Mouse (Mus musculus) embryo, embryonic 11.5 days (tissue): Measurements from ENCODE around the gene Atrnl1.

Source experiments
- DNase-seq: peaks from one replicate; pipeline ENCODE4 v3.0.0-alpha.2; 2012; ENCODE audit warnings: low read depth, low spot score

Gene Atrnl1

DNA sequence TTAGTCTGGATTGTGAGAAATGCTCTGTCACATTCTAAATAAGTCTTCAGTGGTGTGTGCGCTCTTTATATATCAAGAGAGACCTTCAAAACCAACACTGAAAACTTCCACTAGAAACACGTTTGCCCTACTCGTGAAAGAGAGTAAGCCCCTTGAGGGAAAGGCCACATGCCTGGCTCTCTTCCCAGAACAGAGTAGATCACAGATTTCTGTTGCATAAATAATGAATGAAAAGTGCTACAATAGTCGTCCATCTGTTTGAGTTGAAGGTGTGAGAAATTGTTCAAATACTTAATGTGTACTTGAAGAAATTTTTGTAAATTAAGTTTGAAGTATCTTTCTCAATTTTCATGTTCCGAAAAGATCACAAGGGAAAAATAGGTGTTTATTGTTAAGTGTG, 312.2 kb downstream of the Atrnl1 start:
- DNase-seq = no peak

GRCm38 (mm10) chr19:57924856-57925255, 314.0 kb downstream of the Atrnl1 start:
- DNase-seq = no peak

GRCm38 (mm10) chr19:57925681-57926080, 314.8 kb downstream of the Atrnl1 start:
- DNase-seq = no peak

- peak; percentile 17 for DNase-seq
These were observed 315.5 kb downstream of the Atrnl1 start for GRCm38 (mm10) chr19:57926164-57926860.

DNA sequence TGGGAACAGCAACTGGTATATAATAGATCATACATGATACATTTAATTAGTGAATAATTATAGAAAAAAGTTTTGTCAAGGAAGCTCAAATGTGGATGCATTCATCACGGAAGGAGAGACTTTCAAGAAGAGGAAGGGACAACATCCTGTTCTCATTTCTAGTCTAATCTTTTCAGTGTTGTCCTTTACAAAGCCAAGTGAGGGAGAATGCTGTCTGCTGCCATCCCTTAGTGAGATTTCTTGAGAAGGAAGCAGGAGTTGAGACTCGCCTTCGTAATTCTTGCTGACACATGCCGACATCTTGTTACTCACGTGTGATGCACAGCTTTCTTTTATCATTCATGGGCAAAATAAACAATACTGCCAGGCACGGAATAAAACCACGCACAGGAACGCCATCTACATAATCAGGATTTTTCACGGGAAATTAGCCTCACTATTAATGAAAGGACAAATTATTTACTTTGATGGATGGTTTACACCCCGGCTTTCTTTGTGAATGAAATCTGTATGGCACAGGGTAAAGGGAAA, 316.2 kb downstream of the Atrnl1 start:
- no peak for DNase-seq

- no peak for DNase-seq
These were observed 317.0 kb downstream of the Atrnl1 start for GRCm38 (mm10) chr19:57927566-57928523.

DNA sequence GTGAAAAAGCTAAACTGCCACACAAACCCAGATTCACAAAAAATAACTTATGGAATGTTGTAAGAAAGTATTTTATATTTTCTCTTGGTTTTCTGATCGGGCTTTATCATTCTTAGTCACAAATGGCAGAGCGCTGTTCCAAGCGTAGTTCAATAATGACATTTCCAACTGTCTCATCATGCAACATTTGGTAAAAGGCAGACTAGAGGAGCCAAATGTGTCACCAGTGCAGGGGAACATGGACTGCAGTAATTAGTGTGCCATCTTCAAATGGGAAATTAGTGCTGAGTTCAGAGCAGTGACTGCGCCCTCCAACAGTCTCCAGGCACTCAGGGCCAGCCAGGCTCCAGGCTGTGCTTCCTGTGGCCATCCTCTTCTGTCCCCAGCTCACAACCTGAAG, 320.8 kb downstream of the Atrnl1 start:
- no peak for DNase-seq

GRCm38 (mm10) chr19:57936865-57937264, 326.0 kb downstream of the Atrnl1 start:
- no peak for DNase-seq

DNA sequence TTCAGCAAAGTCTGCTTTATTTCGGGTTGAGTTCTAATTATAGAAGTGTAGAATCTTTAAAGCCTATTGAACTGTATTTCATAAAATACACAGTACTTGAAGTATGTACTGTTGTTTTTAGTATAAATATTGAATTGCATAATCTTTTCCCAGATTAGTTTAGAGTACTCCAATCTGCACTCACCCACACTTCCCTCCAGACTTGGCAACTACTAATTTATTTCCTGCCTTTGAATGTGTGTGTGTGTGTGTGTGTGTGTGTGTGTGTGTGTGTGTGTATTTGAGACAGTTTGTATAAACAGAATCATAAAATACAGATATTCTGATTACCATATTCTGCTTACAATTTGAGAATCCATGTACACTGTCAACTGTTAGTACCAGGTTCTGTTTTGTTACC, 328.3 kb downstream of the Atrnl1 start:
- no peak for DNase-seq

- no peak for DNase-seq
These were observed 330.7 kb downstream of the Atrnl1 start for GRCm38 (mm10) chr19:57941529-57941928.

- DNase-seq = no peak
These were observed 331.4 kb downstream of the Atrnl1 start for GRCm38 (mm10) chr19:57942281-57942680.

GRCm38 (mm10) chr19:57943308-57943707, 332.5 kb downstream of the Atrnl1 start:
- DNase-seq = no peak

DNA sequence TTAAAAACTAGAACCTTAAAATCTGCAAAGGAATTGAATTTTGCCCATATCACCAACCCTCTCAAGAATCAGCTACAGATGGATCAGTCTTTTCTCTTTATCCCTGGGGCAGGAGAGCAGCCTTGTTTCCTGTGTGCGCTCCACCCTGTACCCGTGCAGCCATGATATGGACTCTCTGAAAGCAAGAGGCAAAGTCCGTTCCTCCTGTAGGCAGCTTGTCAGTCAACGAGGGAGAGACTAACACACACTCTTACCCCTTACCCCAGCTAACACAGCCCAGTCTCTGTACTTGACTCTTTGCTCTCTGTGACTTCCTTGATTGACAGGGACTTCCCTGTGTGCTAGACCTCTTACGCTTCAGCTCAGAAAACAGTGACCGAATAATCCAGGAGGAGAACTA, 333.8 kb downstream of the Atrnl1 start:
- DNase-seq = no peak

- DNase-seq = no peak
These were observed 334.9 kb downstream of the Atrnl1 start for GRCm38 (mm10) chr19:57945626-57946250.

DNA sequence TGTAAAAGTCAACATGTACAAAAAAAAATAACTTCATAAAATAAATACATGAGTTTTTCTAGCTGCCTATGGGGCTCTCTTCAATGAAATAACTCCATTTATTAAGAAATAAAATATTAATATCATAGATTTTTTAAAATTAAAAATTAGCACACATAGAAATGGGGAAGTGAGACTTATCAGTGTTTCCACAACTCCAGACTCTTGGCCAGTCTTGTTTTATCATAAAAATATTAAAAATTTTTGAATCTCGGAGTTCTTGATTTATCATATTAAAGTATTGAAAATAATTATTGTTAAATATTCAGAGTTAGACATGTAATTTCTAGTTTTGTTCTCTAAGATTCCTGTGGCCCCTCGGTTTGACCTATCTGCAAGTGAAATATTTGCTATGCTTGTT, 337.7 kb downstream of the Atrnl1 start:
- DNase-seq = no peak

DNA sequence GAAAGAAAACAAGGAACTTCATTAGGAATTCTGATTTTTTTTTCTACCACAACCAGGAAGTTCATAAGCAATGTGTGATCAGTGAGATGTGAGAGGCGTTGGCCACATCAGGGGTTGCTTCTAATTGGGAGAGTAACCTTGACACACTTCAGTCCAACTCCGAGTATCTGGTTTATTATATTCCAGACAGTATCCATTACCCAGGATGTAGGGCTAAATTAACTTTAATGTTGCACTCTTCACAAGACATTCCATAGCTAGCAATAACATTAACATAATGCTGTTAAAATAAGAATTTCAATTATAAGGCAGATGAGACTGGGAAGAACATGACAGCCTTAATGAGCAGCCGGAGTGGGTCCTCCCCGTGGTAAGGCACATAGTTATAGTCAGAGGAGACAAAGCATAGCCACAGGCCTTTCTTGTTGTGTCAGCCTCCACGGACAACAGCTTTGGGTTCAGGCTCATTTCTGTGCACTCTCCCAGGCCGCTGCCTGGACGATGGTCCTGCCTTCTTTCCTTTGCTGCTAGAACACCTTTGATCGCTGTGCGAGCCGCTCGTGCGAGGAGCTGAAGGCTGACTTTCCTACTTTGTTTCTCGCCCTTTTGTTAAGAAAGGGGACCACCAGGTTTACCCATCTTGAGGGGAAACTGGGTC, 338.6 kb downstream of the Atrnl1 start:
- DNase-seq = no peak

DNA sequence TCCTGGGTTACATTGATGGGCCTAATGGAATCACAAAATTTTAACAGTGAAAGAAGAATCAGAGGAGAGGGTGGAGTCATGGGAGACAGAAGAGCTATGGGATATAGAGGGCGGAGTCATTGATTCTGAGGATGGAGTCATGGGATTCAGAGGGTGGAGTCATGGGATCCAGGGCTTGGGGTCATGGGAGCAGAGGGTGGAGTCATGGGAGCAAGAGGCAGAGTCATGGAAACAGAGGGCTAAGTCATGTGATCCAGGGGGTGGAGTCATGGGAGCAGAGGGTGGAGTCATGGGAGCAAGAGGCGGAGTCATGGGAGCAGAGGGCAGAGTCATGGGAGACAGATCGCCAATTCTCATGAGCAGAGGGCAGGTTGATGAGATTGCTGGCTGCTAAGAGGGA, 343.3 kb downstream of the Atrnl1 start:
- no peak for DNase-seq

DNA sequence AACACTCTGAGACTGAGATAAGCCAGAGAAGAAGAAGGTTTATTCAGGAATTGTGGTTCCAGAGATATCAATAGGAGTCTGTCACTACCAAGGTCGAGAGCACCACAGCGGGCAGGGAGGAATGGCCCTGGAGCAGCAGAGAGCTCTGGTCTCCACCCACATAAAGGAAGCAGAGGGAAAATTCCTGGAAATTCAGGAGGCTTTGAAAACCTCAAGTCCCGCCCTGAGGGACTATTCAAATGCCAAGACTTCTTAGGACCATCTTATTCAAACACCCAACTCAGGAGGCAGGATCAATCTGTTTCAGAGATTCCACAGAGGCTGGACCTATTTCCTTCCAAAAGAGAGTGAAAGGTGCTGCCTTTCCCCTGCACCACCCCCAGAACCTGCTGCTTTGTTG, 345.6 kb downstream of the Atrnl1 start:
- no peak for DNase-seq

GRCm38 (mm10) chr19:57957363-57957762, 346.5 kb downstream of the Atrnl1 start:
- DNase-seq = no peak

GRCm38 (mm10) chr19:57958154-57958553, 347.3 kb downstream of the Atrnl1 start:
- DNase-seq = no peak

GRCm38 (mm10) chr19:57958726-57959125, 347.9 kb downstream of the Atrnl1 start:
- no peak for DNase-seq

- DNase-seq = no peak
These were observed 350.5 kb downstream of the Atrnl1 start for GRCm38 (mm10) chr19:57961321-57961720.
